Mouse (Mus musculus) fat pad, adult 2 months (tissue): Measurements from ENCODE around the gene Mlycd.

Experiments
- DNase-seq: peaks from one replicate; pipeline ENCODE4 v3.0.0-alpha.2; 2011; ENCODE audit warnings: low read depth, low spot score; ENCODE audit errors: extremely low read depth

Gene Mlycd

DNA sequence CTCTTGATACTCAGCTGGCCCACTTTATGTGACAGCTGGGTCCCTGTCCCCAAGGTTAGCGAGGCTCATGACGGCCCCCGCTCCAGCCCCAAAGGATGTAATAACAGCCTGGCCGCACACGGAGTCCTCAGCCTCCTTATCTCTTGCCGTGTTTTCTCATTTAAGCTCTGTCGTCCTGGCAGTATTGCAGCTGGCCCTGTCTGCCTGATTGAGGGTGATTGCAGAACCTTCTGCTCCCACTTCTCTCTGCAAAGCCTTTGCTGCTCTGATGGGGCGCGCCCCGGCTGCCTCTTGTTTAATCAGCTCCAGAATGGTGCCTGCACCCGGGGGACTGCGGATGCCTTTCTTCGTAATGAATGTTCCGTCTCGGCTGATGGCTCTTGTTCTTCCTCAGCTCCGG lies 65.0 kb downstream of the Mlycd start:
- DNase-seq: no peak
